ENCODE assay signal across 14 mouse cellular contexts in the genomic region with DNA sequence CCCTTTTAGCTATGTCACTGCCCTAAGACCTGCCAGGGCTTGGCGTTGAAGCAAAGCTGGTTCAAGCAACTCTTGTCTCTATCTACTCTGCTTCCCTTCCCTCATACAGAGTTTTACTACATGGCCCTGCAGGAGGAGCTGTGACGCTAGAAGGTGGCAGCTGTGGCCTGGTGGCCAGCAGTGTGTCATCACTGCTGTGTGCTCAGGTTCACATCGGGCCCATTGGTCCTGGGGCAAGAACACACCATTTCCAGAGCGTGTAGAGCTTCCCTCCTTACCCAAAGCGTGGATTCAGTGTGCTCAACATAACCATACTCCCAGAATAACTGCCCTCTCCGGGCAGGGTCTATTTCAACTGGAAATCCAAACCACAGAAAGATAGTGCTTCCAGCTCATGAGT.
"Had no signal": no experiment of that assay in that cellular context is flagged by ENCODE, and none has a peak within 500 bp of the region (broad histone marks: within the 10 kb centered on the region; RNA-seq: fewer than 3 reads in every experiment).

No protein-coding gene starts in this region.

- ATAC-seq: midbrain, embryonic 13.5 days; midbrain, embryonic 15.5 days had no signal

- H3K4me2 ChIP-seq: lung, embryonic 14.5 days; midbrain, embryonic 11.5 days; midbrain, embryonic 13.5 days; midbrain, embryonic 15.5 days; neural tube, embryonic 12.5 days; stomach, embryonic 15.5 days had no signal

- DNase-seq: lung, adult 18-20 months; lung, embryonic 14.5 days; lung, postnatal 10 days; lung, postnatal 4 days; right cerebral cortex, postnatal 14 days; thymus, adult 2 months; thymus, postnatal 25 days; thymus, postnatal 4 days had no signal

- H3K4me3 ChIP-seq: midbrain, embryonic 13.5 days; midbrain, embryonic 15.5 days; neural tube, embryonic 12.5 days; stomach, embryonic 15.5 days had no signal

- H3K4me1 ChIP-seq: midbrain, embryonic 13.5 days; midbrain, embryonic 15.5 days; neural tube, embryonic 12.5 days; stomach, embryonic 15.5 days had no signal

- H3K9ac ChIP-seq: lung, embryonic 14.5 days; midbrain, embryonic 13.5 days; midbrain, embryonic 15.5 days; neural tube, embryonic 12.5 days; stomach, embryonic 15.5 days had no signal

- H3K9me3 ChIP-seq: midbrain, embryonic 13.5 days; midbrain, embryonic 15.5 days; neural tube, embryonic 12.5 days; stomach, embryonic 15.5 days had no signal

- H3K27me3 ChIP-seq: midbrain, embryonic 13.5 days; midbrain, embryonic 15.5 days; neural tube, embryonic 12.5 days; stomach, embryonic 15.5 days had no signal

- H3K27ac ChIP-seq: midbrain, embryonic 13.5 days; midbrain, embryonic 15.5 days; neural tube, embryonic 12.5 days; stomach, embryonic 15.5 days; stomach, postnatal 0 days had no signal
